Mouse (Mus musculus): Measurements from ENCODE around the gene Esr1.

Gene Esr1

GRCm38 (mm10) chr10:4993802-4994201, 382.4 kb downstream of the Esr1 start:
- DNase-seq (ENCODE audit: low spot score): no peak

GRCm38 (mm10) chr10:4996592-4996991, 385.2 kb downstream of the Esr1 start:
- DNase-seq (ENCODE audit: low spot score): no peak

GRCm38 (mm10) chr10:5008795-5009366, 397.5 kb downstream of the Esr1 start:
- DNase-seq (ENCODE audit: low spot score): no peak

- no peak for DNase-seq (ENCODE audit: low spot score)
These were observed 400.6 kb downstream of the Esr1 start for GRCm38 (mm10) chr10:5012004-5012403.

GRCm38 (mm10) chr10:5014976-5015375, 403.6 kb downstream of the Esr1 start:
- DNase-seq (ENCODE audit: low spot score): no peak

GRCm38 (mm10) chr10:5017148-5017547, 405.8 kb downstream of the Esr1 start:
- DNase-seq (ENCODE audit: low spot score): no peak

GRCm38 (mm10) chr10:5025906-5026305, 414.5 kb downstream of the Esr1 start:
- no peak for DNase-seq (ENCODE audit: low spot score)

- DNase-seq (ENCODE audit: low spot score): no peak
These were observed 415.8 kb downstream of the Esr1 start for GRCm38 (mm10) chr10:5027208-5027607.

- no peak for DNase-seq (ENCODE audit: low spot score)
These were observed 416.9 kb downstream of the Esr1 start for GRCm38 (mm10) chr10:5028301-5028700.

- no peak for DNase-seq (ENCODE audit: low spot score)
These were observed 417.8 kb downstream of the Esr1 start for GRCm38 (mm10) chr10:5029161-5029560.

GRCm38 (mm10) chr10:5029883-5030282, 418.5 kb downstream of the Esr1 start:
- DNase-seq (ENCODE audit: low spot score): no peak

- no peak for DNase-seq (ENCODE audit: low spot score)
These were observed 421.0 kb downstream of the Esr1 start for GRCm38 (mm10) chr10:5032192-5033048.

GRCm38 (mm10) chr10:5041254-5041653, 429.9 kb downstream of the Esr1 start:
- DNase-seq (ENCODE audit: low spot score): no peak

GRCm38 (mm10) chr10:5044481-5044880, 433.1 kb downstream of the Esr1 start:
- no peak for DNase-seq (ENCODE audit: low spot score)

GRCm38 (mm10) chr10:5045213-5045612, 433.8 kb downstream of the Esr1 start:
- DNase-seq (ENCODE audit: low spot score): no peak

GRCm38 (mm10) chr10:5045671-5046070, 434.3 kb downstream of the Esr1 start:
- DNase-seq (ENCODE audit: low spot score): no peak

Measured in ovary, postnatal 10 days (tissue).